Mouse (Mus musculus): ENCODE results near the gene Med27. TPM values are rescaled to one million over a fixed set of nuclear protein-coding genes. Genes with fewer than 3 reads are reported as not detected.

The Med27 gene
- polyA plus RNA-seq, 1 experiment from 2014 or later = 31.1 TPM

DNA sequence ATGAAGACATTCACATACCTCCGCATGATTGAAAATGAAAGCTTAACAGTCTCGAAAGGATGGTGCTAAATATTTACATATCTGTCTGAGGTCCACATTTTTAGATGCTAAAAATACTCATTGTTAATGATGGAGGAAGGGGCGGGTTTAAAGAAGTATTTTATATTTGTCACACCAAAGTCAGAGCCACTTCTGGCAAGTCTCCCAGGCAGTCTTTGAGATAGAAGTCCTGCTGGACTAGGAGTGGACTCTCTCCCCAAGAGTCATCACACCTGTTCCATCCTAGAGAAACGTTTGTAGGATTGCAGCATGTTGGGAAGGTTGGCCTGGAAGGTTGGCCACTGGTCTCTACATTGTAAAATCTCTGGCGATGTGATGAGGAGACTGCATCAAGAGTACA is 90.5 kb downstream of the Med27 start:
- H3K9ac ChIP-seq (ENCODE audit: low read length) = no peak overlapping the region
- 62% methylated on average over 5 of the region's 5 CpGs for WGBS
- no peaks in the 10 kb centered on the region for H3K36me3 ChIP-seq (ENCODE audit: control insufficient read depth, insufficient read depth)
- no peak overlapping the region for H3K4me3 ChIP-seq (ENCODE audit: low read length)
- H3K9me3 ChIP-seq (replicated peaks; ENCODE audit: control insufficient read depth, low read length) = no peaks in the 10 kb centered on the region
- H3K27me3 ChIP-seq (ENCODE audit: control insufficient read depth, insufficient read depth, low read length) = no peaks in the 10 kb centered on the region
- no peak overlapping the region for H3K27ac ChIP-seq (ENCODE audit: low read length)
- no peak for ATAC-seq (replicated peaks; ENCODE audit: extremely low read depth, insufficient read depth, low FRiP score)
- H3K4me2 ChIP-seq (ENCODE audit: low read depth, low read length) = no peak overlapping the region
- H3K4me1 ChIP-seq (ENCODE audit: control insufficient read depth, insufficient read depth, low read length) = peaks cover 25% of the 10 kb centered on the region

DNA sequence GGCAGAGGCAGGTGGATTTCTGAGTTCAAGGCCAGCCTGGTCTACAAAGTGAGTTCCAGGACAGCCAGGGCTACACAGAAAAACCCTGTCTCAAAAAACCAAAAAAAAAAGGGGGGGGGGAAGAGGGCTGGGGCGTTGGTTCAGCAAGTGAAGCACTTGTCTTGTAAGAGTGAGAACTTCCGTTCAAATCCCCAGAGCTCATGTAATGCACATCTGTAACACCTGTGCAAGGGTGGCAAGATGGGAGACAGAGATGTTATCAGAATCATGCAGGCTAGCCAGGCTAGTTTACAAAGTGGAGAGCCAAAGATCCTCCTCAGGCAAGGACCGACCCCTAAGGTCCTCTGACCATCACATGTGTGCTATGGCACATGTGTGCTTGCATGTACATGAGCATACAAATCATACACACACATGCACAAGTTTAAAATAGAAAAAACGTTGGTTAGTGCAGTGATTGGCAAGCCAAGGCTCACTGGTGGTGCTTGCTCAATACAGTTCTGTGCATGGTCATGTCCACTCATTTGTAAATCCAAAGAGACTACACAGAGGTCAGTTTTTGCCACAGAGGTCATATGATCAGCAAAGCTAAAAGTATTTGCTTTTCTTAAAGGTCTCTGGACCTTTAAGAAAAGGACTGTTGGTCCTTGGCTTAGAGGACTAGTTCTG is 91.4 kb downstream of the Med27 start:
- no peak overlapping the region for H3K9ac ChIP-seq (ENCODE audit: low read length)
- no peaks in the 10 kb centered on the region for H3K9me3 ChIP-seq (replicated peaks; ENCODE audit: control insufficient read depth, low read length)
- H3K27ac ChIP-seq (ENCODE audit: low read length) = no peak overlapping the region
- no peak overlapping the region for H3K4me3 ChIP-seq (ENCODE audit: low read length)
- H3K4me2 ChIP-seq (ENCODE audit: low read depth, low read length) = no peak overlapping the region
- WGBS = 79% methylated on average over 4 of the region's 4 CpGs
- no peaks in the 10 kb centered on the region for H3K36me3 ChIP-seq (ENCODE audit: control insufficient read depth, insufficient read depth)
- ATAC-seq (replicated peaks; ENCODE audit: extremely low read depth, insufficient read depth, low FRiP score) = no peak
- H3K4me1 ChIP-seq (ENCODE audit: control insufficient read depth, insufficient read depth, low read length) = peaks cover 17% of the 10 kb centered on the region
- no peaks in the 10 kb centered on the region for H3K27me3 ChIP-seq (ENCODE audit: control insufficient read depth, insufficient read depth, low read length)

DNA sequence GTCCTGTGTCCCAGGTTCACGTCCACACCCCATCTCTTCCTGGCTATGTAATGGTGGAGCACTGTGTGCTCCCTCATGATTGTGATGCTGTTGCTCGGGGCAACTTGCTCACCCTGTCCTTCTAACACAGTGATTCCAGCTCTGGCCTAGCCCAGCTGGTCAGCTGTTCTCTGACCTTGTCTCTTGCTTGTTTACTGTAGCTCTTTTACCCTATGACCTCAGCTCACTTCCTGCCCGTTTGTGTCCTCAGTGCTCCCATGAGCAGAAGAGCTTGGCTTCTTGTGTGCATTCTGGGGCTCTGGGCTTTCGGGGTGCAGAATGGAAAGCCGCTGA is 91.9 kb downstream of the Med27 start:
- Histone ChIP-seq H3K27me3 (ENCODE audit: control insufficient read depth, insufficient read depth, low read length) (no peaks in the 10 kb centered on the region), H3K27ac (ENCODE audit: low read length) (no peak overlapping the region), H3K4me1 (ENCODE audit: control insufficient read depth, insufficient read depth, low read length) (peaks cover 17% of the 10 kb centered on the region), H3K4me3 (ENCODE audit: low read length) (no peak overlapping the region), H3K9ac (ENCODE audit: low read length) (no peak overlapping the region), H3K4me2 (ENCODE audit: low read depth, low read length) (no peak overlapping the region), H3K9me3 (replicated peaks; ENCODE audit: control insufficient read depth, low read length) (no peaks in the 10 kb centered on the region), H3K36me3 (ENCODE audit: control insufficient read depth, insufficient read depth) (no peaks in the 10 kb centered on the region)
- WGBS = 69% methylated on average over 5 of the region's 5 CpGs
- no peak; the same call in 1 of the 2 replicates for ATAC-seq (replicated peaks; ENCODE audit: extremely low read depth, insufficient read depth, low FRiP score)

DNA sequence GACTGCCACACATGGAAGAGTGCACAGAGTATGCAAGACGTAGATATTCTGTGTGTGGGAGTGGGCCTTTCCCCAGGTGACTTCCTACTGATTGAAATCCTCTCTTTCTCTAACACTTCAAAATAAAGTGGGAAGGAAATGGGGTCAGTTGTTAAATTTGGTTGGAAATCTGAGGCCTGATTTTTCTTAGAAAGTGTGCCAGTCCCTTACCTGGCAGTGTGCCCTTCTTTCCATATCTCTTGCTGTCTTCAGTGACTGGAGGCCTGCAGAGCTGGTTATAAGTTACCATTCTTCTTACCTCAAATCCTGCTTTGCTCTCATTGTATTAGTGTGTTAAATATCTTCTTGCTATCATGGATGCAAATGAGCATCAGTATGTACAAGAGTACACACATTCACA is 92.4 kb downstream of the Med27 start:
- Histone ChIP-seq H3K27me3 (ENCODE audit: control insufficient read depth, insufficient read depth, low read length) (no peaks in the 10 kb centered on the region), H3K9me3 (replicated peaks; ENCODE audit: control insufficient read depth, low read length) (no peaks in the 10 kb centered on the region), H3K9ac (ENCODE audit: low read length) (no peak overlapping the region), H3K36me3 (ENCODE audit: control insufficient read depth, insufficient read depth) (no peaks in the 10 kb centered on the region), H3K27ac (ENCODE audit: low read length) (no peak overlapping the region), H3K4me3 (ENCODE audit: low read length) (no peak overlapping the region), H3K4me1 (ENCODE audit: control insufficient read depth, insufficient read depth, low read length) (peaks cover 17% of the 10 kb centered on the region), H3K4me2 (ENCODE audit: low read depth, low read length) (no peak overlapping the region)
- ATAC-seq (replicated peaks; ENCODE audit: extremely low read depth, insufficient read depth, low FRiP score) = no peak
- WGBS = 54% methylated on average over 1 of the region's 1 CpGs

GRCm38 (mm10) chr2:29439396-29439795 is 92.8 kb downstream of the Med27 start:
- Histone ChIP-seq H3K27ac (ENCODE audit: low read length) (no peak overlapping the region), H3K27me3 (ENCODE audit: control insufficient read depth, insufficient read depth, low read length) (no peaks in the 10 kb centered on the region), H3K4me3 (ENCODE audit: low read length) (no peak overlapping the region), H3K4me1 (ENCODE audit: control insufficient read depth, insufficient read depth, low read length) (peaks cover 17% of the 10 kb centered on the region), H3K36me3 (ENCODE audit: control insufficient read depth, insufficient read depth) (no peaks in the 10 kb centered on the region), H3K9ac (ENCODE audit: low read length) (no peak overlapping the region), H3K4me2 (ENCODE audit: low read depth, low read length) (no peak overlapping the region), H3K9me3 (replicated peaks; ENCODE audit: control insufficient read depth, low read length) (no peaks in the 10 kb centered on the region)
- ATAC-seq (replicated peaks; ENCODE audit: extremely low read depth, insufficient read depth, low FRiP score) = no peak
- WGBS = 64% methylated on average over 7 of the region's 7 CpGs

DNA sequence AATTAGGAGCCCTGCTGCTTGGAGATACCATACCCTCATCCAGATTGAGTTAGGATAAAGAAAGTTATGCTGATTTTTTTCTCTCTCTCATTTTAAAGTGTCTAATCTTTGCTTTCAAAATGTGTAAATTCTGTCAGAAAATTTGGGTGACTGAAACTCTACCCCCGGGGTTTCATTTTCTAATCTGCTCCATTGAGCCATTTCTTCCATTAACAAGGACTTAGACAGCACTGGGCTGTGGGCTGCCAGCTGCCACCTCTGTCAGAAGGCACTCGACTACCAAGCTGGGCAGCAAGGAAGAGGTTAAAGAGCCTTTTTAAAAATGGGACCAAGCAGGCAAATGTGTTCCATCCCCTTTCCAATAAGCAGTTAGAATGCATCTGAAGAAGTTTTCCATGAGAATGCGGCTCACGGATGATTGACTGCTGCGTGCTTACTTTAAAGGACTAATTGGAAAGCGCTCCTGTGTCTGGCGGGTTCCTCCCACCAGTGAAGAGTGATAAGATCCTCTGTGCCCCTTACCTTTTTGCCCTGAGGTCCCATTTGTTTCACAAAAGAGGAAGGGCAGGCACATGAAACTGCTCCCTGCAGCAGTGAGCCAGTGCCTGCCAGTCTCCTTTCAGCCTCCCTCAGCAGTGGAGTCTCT is 93.4 kb downstream of the Med27 start:
- no peak overlapping the region for H3K27ac ChIP-seq (ENCODE audit: low read length)
- H3K4me2 ChIP-seq (ENCODE audit: low read depth, low read length) = no peak overlapping the region
- ATAC-seq (replicated peaks; ENCODE audit: extremely low read depth, insufficient read depth, low FRiP score) = no peak
- H3K9ac ChIP-seq (ENCODE audit: low read length) = no peak overlapping the region
- no peaks in the 10 kb centered on the region for H3K27me3 ChIP-seq (ENCODE audit: control insufficient read depth, insufficient read depth, low read length)
- H3K36me3 ChIP-seq (ENCODE audit: control insufficient read depth, insufficient read depth) = no peaks in the 10 kb centered on the region
- peaks cover 17% of the 10 kb centered on the region for H3K4me1 ChIP-seq (ENCODE audit: control insufficient read depth, insufficient read depth, low read length)
- H3K4me3 ChIP-seq (ENCODE audit: low read length) = no peak overlapping the region
- 69% methylated on average over 7 of the region's 7 CpGs for WGBS
- H3K9me3 ChIP-seq (replicated peaks; ENCODE audit: control insufficient read depth, low read length) = no peaks in the 10 kb centered on the region

- no peak for ATAC-seq (replicated peaks; ENCODE audit: extremely low read depth, insufficient read depth, low FRiP score)
- H3K27ac ChIP-seq (ENCODE audit: low read length) = no peak overlapping the region
- H3K9me3 ChIP-seq (replicated peaks; ENCODE audit: control insufficient read depth, low read length) = no peaks in the 10 kb centered on the region
- H3K27me3 ChIP-seq (ENCODE audit: control insufficient read depth, insufficient read depth, low read length) = no peaks in the 10 kb centered on the region
- peaks cover 12% of the 10 kb centered on the region for H3K4me1 ChIP-seq (ENCODE audit: control insufficient read depth, insufficient read depth, low read length)
- H3K36me3 ChIP-seq (ENCODE audit: control insufficient read depth, insufficient read depth) = no peaks in the 10 kb centered on the region
- no peak overlapping the region for H3K9ac ChIP-seq (ENCODE audit: low read length)
- no peak overlapping the region for H3K4me3 ChIP-seq (ENCODE audit: low read length)
- no peak overlapping the region for H3K4me2 ChIP-seq (ENCODE audit: low read depth, low read length)
Measured at GRCm38 (mm10) chr2:29442275-29442674, 95.7 kb downstream of the Med27 start.

DNA sequence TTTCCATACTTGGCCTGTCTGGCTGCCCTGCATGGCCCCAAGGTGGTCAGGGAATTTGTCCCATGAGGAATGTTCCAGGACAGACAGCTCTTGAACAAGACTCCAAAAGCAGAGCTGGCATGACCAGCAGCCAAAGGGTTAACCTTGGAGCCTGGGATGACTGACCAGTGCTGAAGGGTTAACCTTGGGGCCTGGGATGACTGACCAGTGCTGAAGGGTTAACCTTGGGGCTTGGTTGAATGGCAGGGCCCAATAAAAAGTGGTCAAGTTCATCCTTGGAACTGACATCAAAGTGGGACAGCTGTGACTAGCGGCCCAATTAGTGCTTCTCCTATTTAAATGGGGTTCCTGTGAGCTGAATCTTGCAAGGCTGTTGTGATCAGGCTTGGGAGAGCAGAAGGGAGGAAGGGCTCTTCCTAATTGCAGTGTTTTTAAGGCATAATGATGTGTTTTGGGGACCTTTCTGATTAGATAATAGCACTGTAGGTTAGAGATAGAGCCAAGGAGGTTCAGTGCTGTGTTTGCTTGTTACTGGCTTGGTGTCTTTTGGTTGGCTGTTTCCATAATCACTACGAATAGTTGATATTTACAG is 97.1 kb downstream of the Med27 start:
- H3K36me3 ChIP-seq (ENCODE audit: control insufficient read depth, insufficient read depth) = no peaks in the 10 kb centered on the region
- WGBS = 81% methylated on average over 2 of the region's 2 CpGs
- no peaks in the 10 kb centered on the region for H3K9me3 ChIP-seq (replicated peaks; ENCODE audit: control insufficient read depth, low read length)
- H3K27ac ChIP-seq (ENCODE audit: low read length) = no peak overlapping the region
- no peak overlapping the region for H3K9ac ChIP-seq (ENCODE audit: low read length)
- H3K4me3 ChIP-seq (ENCODE audit: low read length) = no peak overlapping the region
- ATAC-seq (replicated peaks; ENCODE audit: extremely low read depth, insufficient read depth, low FRiP score) = no peak
- no peak overlapping the region for H3K4me2 ChIP-seq (ENCODE audit: low read depth, low read length)
- no peaks in the 10 kb centered on the region for H3K27me3 ChIP-seq (ENCODE audit: control insufficient read depth, insufficient read depth, low read length)
- H3K4me1 ChIP-seq (ENCODE audit: control insufficient read depth, insufficient read depth, low read length) = peaks cover 4% of the 10 kb centered on the region

DNA sequence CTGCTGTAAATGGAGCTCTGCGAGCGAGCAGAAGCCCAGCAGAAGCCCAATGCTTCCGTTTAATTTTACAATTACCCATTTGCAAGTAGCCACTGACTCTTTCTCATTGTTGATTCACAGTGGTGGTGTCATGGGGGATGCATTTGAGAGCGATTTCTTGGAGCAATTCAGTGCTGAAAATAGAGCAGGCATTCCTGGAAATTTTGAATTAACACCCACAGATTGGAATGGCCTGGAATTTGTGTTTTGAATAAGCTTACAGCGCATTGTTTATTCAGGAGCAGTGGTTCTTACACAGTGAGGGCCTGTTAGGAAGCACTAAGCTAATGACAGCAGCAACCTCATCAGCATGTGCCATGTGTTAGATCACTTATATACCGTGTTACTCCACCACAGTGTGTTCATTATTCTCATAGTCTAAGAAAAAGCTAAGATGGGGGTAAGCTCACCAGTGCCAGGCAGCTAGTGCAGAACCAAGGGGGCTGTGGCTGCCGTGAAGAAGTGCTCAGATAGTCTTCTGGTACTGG is 101.9 kb downstream of the Med27 start:
- Histone ChIP-seq H3K27ac (ENCODE audit: low read length) (no peak overlapping the region), H3K4me1 (ENCODE audit: control insufficient read depth, insufficient read depth, low read length) (no peaks in the 10 kb centered on the region), H3K4me3 (ENCODE audit: low read length) (no peak overlapping the region), H3K4me2 (ENCODE audit: low read depth, low read length) (no peak overlapping the region), H3K9ac (ENCODE audit: low read length) (no peak overlapping the region), H3K9me3 (replicated peaks; ENCODE audit: control insufficient read depth, low read length) (no peaks in the 10 kb centered on the region), H3K36me3 (ENCODE audit: control insufficient read depth, insufficient read depth) (no peaks in the 10 kb centered on the region), H3K27me3 (ENCODE audit: control insufficient read depth, insufficient read depth, low read length) (no peaks in the 10 kb centered on the region)
- no peak for ATAC-seq (replicated peaks; ENCODE audit: extremely low read depth, insufficient read depth, low FRiP score)
- 70% methylated on average over 7 of the region's 7 CpGs for WGBS
